Mouse (Mus musculus) spleen, adult 2 months (tissue): ENCODE results near the gene Rab3il1.

Experiments used
- CTCF ChIP-seq: fragments of 200-500 bp; IDR thresholded peaks from 2 replicates; pipeline ENCODE4 v1.5.1; 2011; ENCODE audit warnings: mild to moderate bottlenecking, inconsistent platforms; ENCODE audit not compliant: insufficient read depth, insufficient read length, insufficient replicate concordance; ENCODE audit errors: extremely low read depth
- POLR2A ChIP-seq: fragments of 200-500 bp; IDR thresholded peaks from 2 replicates; pipeline ENCODE4 v1.6.1; 2011; ENCODE audit warnings: low read depth, low read length, inconsistent platforms

GRCm38 (mm10) chr19:9993036-9993656 lies 8.3 kb upstream of the Rab3il1 start:
- TF ChIP-seq CTCF (peak; percentile 59), POLR2A (no peak)
